Mouse (Mus musculus): ENCODE measurements around the gene Nhsl2. TPM values are rescaled to one million over a fixed set of nuclear protein-coding genes. Genes with fewer than 3 reads are reported as not detected.
A peak's percentile ranks its signal among the peaks of the same experiment; 100 is the strongest.
"Not testable (repeated sequence)": the region's sequence is repeated elsewhere in the genome, so short reads cannot be mapped to it uniquely, and the experiment has no call there.

The Nhsl2 gene
- polyA plus RNA-seq, 1 experiment from 2014 or later = 30.5 TPM

DNA sequence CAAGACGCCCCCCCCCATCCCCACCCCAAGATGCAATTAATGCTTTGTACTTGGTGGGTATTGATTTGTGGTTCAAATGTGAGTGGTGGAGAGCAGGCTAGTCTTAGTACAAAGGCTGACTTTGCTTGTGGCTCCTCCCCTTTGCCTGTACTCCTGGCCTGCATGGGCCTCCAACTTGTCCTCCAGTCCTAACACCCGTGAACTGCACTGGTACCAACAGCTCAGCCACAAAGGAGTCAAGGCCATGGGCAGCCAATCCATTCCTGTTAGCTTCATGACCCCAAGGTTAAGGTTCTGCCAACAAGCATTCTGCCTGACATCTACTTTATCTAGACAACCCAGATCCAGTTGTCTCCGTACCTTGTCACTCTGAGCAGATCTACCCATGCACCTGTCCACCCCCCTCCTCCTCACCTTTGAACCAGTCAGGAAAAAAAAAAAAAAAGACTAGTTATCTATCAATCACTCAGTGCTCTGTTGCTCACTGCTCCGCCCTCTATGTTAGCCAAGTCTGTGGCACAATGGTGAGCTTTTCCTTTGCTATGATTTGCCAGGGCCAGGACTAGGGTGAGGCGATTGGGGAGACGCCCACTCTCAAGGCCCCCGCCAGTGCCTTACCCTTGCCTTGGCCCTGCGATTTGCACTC lies 236.7 kb downstream of the Nhsl2 start:
- H3K27me3 ChIP-seq (ENCODE audit: insufficient read depth, poor library complexity, severe bottlenecking) = peaks cover 21% of the 10 kb centered on the region; the same call in 1 of the 2 replicates
- no peaks in the 10 kb centered on the region for H3K9me3 ChIP-seq
- DNase-seq (ENCODE audit: low spot score) = no peak
- peaks cover 12% of the 10 kb centered on the region for H3K36me3 ChIP-seq
- no peaks in the 10 kb centered on the region for H3K4me1 ChIP-seq
- H3K27ac ChIP-seq = no peak overlapping the region
- WGBS = 80% methylated on average over 8 of the region's 8 CpGs
- H3K4me3 ChIP-seq = no peak overlapping the region

DNA sequence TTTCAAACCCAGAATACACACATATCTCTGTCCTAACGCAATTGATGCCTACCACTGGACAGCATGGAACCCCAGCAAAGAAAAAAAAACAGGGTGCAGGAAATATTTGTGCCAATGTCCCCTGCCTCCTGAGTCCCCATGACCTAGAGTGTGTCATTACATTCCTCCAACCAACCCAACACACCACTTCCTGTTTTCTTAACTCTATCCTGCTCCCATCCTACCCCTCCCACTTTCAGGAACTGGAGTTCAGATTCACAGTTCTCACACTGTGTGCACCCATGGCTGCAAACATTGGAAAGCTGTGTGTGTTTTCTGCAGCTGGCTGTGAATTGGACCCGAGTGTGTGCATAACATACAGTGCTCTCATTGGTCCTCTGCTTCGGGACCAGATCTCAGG lies 241.4 kb downstream of the Nhsl2 start:
- Histone ChIP-seq H3K27ac (no peak overlapping the region), H3K4me1 (no peaks in the 10 kb centered on the region), H3K9me3 (no peaks in the 10 kb centered on the region), H3K27me3 (ENCODE audit: insufficient read depth, poor library complexity, severe bottlenecking) (peaks cover 6% of the 10 kb centered on the region; the same call in 1 of the 2 replicates), H3K36me3 (no peaks in the 10 kb centered on the region; the same call in 1 of the 2 replicates), H3K4me3 (no peak overlapping the region)
- WGBS = 69% methylated on average over 3 of the region's 3 CpGs
- DNase-seq (ENCODE audit: low spot score) = no peak

- 81% methylated on average over 7 of the region's 7 CpGs for WGBS
These were observed 245.3 kb downstream of the Nhsl2 start for GRCm38 (mm10) chrX:102094381-102094904.

GRCm38 (mm10) chrX:102101886-102102285 lies 252.7 kb downstream of the Nhsl2 start:
- Histone ChIP-seq H3K27me3 (ENCODE audit: insufficient read depth, poor library complexity, severe bottlenecking) (peaks cover 8% of the 10 kb centered on the region; the same call in 1 of the 2 replicates), H3K9me3 (no peaks in the 10 kb centered on the region), H3K27ac (no peak overlapping the region)

More at GRCm38 (mm10) chrX:102094381-102094904, 245.3 kb downstream of the Nhsl2 start:
- no peaks in the 10 kb centered on the region for H3K9me3 ChIP-seq
- no peaks in the 10 kb centered on the region for H3K4me1 ChIP-seq
- no peak for DNase-seq (ENCODE audit: low spot score)
- no peaks in the 10 kb centered on the region; the same call in 1 of the 2 replicates for H3K27me3 ChIP-seq (ENCODE audit: insufficient read depth, poor library complexity, severe bottlenecking)
- H3K36me3 ChIP-seq = no peaks in the 10 kb centered on the region
- no peak overlapping the region for H3K4me3 ChIP-seq
- H3K27ac ChIP-seq = no peak overlapping the region

GRCm38 (mm10) chrX:102103830-102104229 lies 254.6 kb downstream of the Nhsl2 start:
- not testable (repeated sequence) for H3K36me3 ChIP-seq; H3K9me3 ChIP-seq; H3K27ac ChIP-seq; H3K27me3 ChIP-seq (ENCODE audit: insufficient read depth, poor library complexity, severe bottlenecking); DNase-seq (ENCODE audit: low spot score); H3K4me3 ChIP-seq; H3K4me1 ChIP-seq
- WGBS = 53% methylated on average over 2 of the region's 2 CpGs

More at GRCm38 (mm10) chrX:102101886-102102285, 252.7 kb downstream of the Nhsl2 start:
- Histone ChIP-seq H3K36me3 (no peaks in the 10 kb centered on the region), H3K4me1 (no peaks in the 10 kb centered on the region), H3K4me3 (no peak overlapping the region)
- WGBS = 60% methylated on average over 7 of the region's 7 CpGs
- no peak for DNase-seq (ENCODE audit: low spot score)

- not testable (repeated sequence) for H3K36me3 ChIP-seq; H3K27me3 ChIP-seq (ENCODE audit: insufficient read depth, poor library complexity, severe bottlenecking)
- 75% methylated on average over 5 of the region's 5 CpGs for WGBS
These were observed 260.2 kb downstream of the Nhsl2 start for GRCm38 (mm10) chrX:102109349-102109748.

GRCm38 (mm10) chrX:102115676-102116075 lies 266.5 kb downstream of the Nhsl2 start:
- no peaks in the 10 kb centered on the region for H3K9me3 ChIP-seq
- no peaks in the 10 kb centered on the region for H3K4me1 ChIP-seq

More at GRCm38 (mm10) chrX:102109349-102109748, 260.2 kb downstream of the Nhsl2 start:
- not testable (repeated sequence) for H3K4me1 ChIP-seq; H3K4me3 ChIP-seq; H3K27ac ChIP-seq; DNase-seq (ENCODE audit: low spot score); H3K9me3 ChIP-seq

DNA sequence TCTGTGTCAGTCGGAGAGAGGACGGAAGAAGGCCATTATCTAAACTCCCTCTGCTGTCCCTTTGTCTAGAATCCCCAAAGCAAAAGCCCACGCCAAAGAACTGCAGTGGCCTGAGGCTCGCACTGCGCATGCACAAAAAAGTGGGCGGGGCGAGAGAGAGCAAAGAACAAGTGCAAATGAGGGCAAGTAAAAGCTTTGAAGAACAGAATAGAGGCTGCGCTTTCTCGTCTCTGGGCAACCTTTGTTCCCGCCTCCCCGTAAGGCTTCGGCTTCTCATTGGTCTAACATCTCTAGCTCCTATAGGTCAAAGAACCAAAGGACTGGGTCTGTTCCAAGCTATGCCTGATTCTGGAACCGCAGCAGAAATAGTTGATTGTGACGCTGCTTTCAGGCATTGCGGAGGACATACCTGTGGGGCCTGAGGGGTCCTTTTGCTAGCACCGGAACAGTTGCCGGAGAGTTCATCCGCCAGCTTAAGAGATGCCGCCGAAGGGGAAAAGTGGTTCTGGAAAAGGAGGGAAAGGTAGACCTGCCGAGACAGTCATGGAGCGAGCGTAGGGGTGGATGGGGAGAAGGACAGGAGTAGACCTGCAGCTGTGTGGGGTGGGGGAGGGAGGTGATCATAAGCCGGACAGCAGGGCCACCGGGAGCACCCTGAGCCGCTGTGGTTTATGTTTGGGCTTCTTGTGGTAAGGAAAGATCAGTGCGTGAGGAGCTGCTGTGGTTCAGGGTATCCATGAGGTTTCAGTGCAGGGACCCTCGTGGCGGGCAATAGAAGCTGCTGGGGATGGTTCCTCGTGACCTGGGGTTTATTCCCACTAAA lies 270.1 kb downstream of the Nhsl2 start, which contains the start of gene Pin4:
Pin4 (plus strand) TSS at position 406 of the 823 bp plus-strand sequence.
- peak; percentile 98 for DNase-seq (ENCODE audit: low spot score)
- 11% methylated on average over 30 of the region's 30 CpGs for WGBS
- Histone ChIP-seq H3K36me3 (peaks cover 21% of the 10 kb centered on the region), H3K27ac (peak within 1 kb of the TSS; percentile 59), H3K27me3 (ENCODE audit: insufficient read depth, poor library complexity, severe bottlenecking) (no peaks in the 10 kb centered on the region; the same call in 1 of the 2 replicates), H3K9me3 (no peaks in the 10 kb centered on the region), H3K4me1 (no peaks in the 10 kb centered on the region), H3K4me3 (peak within 1 kb of the TSS; percentile 69)

More at GRCm38 (mm10) chrX:102115676-102116075, 266.5 kb downstream of the Nhsl2 start:
- WGBS = 50% methylated on average over 4 of the region's 4 CpGs
- Histone ChIP-seq H3K27me3 (ENCODE audit: insufficient read depth, poor library complexity, severe bottlenecking) (no peaks in the 10 kb centered on the region; the same call in 1 of the 2 replicates), H3K36me3 (no peaks in the 10 kb centered on the region), H3K27ac (no peak overlapping the region), H3K4me3 (no peak overlapping the region)
- no peak for DNase-seq (ENCODE audit: low spot score)

DNA sequence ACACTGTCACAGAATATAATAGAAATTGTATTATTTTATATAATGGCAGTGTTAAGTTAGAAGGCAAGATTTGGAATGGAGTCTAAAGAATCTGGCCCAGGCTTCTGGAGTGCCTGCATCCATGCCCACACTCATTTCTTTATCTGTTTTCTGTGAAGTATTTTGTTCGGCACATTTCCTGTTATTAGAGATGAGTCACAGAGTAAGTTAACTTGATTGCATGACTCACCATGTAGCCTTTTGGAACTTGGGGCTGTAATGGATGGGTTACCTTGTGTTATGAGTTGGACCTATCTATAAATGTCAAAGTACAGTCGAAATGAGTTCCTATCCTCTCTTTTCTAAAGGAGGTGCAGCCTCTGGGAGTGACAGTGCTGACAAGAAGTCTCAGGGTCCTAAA lies 272.1 kb downstream of the Nhsl2 start:
- Histone ChIP-seq H3K36me3 (peaks cover 37% of the 10 kb centered on the region), H3K27ac (no peak overlapping the region), H3K27me3 (ENCODE audit: insufficient read depth, poor library complexity, severe bottlenecking) (no peaks in the 10 kb centered on the region; the same call in 1 of the 2 replicates), H3K4me3 (no peak overlapping the region), H3K4me1 (no peaks in the 10 kb centered on the region), H3K9me3 (no peaks in the 10 kb centered on the region)
- DNase-seq (ENCODE audit: low spot score) = no peak
- 76% methylated on average over 2 of the region's 2 CpGs for WGBS

- no peaks in the 10 kb centered on the region for H3K4me1 ChIP-seq
- no peak overlapping the region for H3K27ac ChIP-seq
- no peak for DNase-seq (ENCODE audit: low spot score)
- WGBS = 90% methylated on average over 1 of the region's 1 CpGs
- H3K36me3 ChIP-seq = peaks cover 39% of the 10 kb centered on the region
- H3K9me3 ChIP-seq = no peaks in the 10 kb centered on the region
- no peak overlapping the region for H3K4me3 ChIP-seq
- H3K27me3 ChIP-seq (ENCODE audit: insufficient read depth, poor library complexity, severe bottlenecking) = no peaks in the 10 kb centered on the region
These were observed 292.0 kb downstream of the Nhsl2 start for GRCm38 (mm10) chrX:102141157-102141556.

All from heart, embryonic 10.5 days (tissue).